Mouse (Mus musculus) T-helper 17 cell (primary cell): ENCODE measurements at regions not wholly inside any gene's neighbourhood (a gene's known extent, or its start where the extent isn't known, plus 50 kb on each side); places are given as distances from the start of the nearest gene placed in this dataset.

Source experiments
- in situ Hi-C, 2 experiments: fragments of 300-600 bp; cut with MboI, MseI; formaldehyde crosslinking; loops; 1 replicate in 1 of 2; 2 replicates in 1 of 2; pipeline ENCODE4 v1.15.1; 2025; ENCODE audit warnings: high pct_unique_total_duplicates in 2 of 2

DNA sequence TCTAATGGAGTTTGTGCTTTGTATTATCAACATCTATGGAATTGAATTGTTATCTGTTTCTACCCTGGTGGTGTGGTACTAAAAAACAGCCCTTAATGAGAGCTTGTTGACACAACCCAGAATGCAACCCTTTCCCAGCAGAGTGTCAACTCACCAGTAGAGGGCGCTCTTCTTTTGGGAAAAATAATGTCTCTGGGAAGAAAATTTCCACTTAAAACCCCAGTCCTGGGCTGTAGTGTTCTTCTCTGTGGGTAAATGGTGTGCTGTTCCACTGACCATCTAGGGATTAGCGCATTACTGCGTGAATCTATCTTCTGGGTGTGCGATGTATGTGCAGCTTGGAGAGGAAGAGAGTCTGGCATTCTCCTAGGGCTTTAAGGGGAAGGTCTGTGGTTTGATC lies 106.5 kb upstream of the Slc30a5 start:
- in situ Hi-C loops = loop anchor here in 1 of 2 experiments (10.0 kb wide), 1 partner anchor 785 kb away; no protein-coding TSS in a partner anchor

DNA sequence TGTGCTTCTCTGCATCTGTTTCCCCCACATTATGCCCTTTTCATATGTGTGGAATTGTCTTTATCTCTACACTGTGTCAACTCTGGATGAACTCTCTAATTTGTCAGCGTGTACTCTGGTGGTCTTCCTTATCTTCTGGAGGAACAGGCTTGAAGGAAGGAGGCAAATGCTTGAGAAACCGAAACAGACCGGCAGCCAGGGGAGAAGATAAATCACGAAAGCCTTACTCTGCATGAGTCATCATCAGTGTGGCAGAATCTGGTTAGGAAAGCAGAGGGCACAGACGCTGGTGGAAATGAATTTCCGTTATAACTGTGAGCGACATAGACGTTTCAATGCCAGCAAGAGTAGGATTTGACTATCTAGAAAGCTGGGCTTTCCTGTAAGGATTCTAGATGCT lies 100.0 kb upstream of the Slc30a5 start:
- in situ Hi-C loops = loop anchor here in 1 of 2 experiments (10.0 kb wide), 1 partner anchor 792 kb away; no protein-coding TSS in a partner anchor

DNA sequence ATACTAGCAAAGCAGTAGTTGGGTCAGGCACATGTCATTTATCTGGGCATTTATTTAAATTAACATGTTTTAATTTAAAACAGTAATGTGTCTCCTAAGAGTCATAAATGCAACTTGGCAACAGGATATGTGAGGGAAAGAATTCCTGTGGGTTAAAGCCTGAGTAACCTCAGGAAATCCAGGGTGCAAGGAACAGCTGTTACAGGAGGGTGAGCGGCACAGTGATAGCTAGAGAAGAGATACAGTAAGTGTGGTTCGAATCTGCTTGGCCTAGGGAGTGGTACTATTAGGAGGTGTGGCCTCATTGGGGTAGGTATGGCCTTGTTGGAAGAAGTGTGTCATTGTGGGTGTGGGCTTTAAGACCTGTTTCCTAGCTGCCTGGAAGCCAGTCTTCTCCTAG lies 66.3 kb upstream of the Slc30a5 start:
- in situ Hi-C loops = no loop called here

DNA sequence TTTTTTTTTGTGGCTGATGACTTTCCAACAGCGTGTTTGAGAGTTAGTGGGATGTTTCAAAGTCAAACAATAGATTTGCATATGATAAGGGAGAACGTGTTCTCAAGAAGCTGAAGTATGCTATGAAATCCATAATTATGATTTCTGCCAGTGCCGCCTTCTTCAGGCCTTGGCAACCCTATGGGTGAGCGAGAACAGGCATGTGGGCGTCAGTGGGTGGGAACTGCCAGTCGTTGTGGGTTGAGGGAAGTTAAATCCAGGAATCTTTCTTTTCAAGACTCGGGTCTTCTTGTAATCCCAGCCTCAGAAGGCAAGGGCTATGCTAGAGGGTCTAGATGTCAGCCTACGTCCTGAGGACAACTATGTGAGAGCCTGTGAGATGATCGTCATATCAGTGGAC lies 60.6 kb upstream of the Slc30a5 start:
- in situ Hi-C loops = no loop called here

DNA sequence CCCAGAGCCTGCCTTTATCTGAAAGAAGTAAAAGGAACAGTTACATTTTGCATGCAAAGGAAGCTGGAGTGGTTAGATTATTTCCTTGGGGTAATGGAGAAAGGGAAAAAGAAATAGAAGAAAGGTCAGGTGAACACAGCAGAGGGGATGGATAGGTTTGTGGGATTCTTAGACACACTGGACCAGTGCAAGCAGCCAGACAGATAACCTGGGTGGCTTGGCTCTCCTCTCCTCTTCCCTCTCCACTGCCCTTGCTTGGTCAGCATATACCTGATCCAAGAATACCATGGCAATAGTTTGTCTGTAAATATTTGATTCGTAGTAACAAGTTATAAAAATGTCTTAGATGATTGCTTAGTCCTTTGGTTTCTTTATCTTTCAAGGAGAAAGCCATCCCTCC lies 59.9 kb upstream of the Slc30a5 start:
- in situ Hi-C loops = no loop called here

DNA sequence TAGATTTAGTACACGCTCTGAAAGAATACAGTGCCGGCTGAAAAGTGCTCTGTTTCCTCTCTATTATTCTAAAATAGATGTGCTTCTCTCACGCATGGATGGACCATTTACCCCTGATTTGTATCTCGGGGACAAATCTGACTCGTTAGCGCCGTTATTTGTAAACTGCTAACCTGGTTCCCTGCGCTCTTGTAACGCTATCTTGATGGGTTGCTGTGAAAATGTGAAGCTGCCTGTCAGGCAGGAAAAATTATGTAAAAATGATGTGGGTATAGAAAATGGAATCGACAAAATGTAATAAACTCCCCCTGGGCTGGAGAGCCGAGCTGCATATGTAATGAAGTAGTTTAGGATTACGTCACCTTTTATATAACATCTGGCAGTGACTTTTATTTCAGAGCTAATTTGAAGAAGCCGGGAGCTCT lies 59.4 kb upstream of the Slc30a5 start:
- in situ Hi-C loops = no loop called here

DNA sequence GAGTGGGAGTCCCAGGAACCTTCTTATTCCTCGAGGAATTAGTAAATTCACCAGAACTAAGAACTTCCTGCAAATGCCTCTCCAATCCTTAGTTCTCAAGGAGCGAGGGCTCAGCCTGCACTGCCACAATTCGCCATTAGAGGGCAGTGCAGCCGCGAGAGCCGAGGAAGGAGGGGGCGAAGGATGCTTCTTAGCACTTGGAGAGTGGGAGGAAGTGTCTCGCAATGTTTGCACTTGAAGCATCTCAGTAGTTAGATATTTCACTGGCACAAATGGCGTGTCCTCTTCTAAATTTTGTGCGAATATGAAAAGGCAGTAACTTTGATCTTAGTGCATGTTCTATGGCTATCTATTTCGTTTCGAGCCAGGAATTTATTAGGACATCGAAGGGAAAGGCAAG lies 59.0 kb upstream of the Slc30a5 start:
- in situ Hi-C loops = no loop called here

DNA sequence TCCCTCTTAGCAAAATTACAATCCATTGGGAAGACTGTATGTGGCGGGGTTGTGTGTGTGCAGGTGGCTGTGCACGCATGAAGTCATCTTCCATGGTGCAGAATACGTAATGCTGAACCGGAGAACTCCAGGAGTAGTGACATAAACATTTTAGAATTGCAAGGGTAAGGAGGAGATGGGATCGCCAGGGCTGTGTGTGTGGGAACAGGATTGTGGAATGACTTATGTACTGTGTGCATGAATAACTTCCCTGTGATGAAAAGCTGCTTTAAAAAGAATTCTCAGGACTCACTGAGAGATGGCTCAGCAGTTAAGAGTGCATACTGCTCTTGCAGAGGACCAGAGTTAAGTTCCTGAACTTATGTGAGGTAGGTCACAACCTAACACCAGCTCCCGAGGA lies 57.2 kb upstream of the Slc30a5 start:
- in situ Hi-C loops = no loop called here

DNA sequence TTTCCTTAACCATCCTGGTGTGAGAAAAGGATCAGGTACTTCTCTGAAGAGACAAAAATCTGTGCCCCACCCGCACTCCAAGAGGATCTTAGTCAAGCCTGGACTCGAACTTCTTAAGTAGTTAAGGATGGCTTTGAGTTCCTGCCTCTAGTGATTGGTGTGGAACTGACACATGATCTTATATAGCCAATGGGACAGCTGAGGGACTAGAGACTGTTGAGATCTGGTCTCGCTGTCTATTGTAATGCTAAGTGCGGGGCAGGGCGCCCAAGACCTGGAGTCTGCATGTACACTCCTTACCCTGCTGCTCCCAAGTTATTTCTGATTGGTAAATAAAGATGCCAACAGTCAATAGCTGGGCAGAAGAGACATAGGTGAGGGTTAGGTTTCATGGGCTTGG lies 55.3 kb upstream of the Slc30a5 start:
- in situ Hi-C loops = no loop called here

DNA sequence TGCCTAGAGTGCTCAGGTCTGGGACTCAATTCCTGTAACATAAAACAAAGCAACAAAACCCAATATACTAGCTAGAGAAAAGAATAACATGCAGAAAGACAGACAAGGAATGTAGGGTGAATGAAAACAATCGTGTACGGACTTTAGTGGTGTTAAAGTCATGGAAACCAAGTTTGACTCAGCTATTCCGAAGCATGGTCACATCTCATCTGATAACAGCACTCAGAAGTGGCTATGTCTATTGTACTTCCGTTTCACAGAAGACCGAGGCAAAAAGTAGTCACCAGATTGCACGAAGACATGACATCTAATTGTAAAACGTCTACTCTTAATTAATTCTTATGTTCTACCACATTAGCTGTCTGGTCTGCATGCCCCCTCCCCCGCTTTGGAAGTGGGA lies 50.5 kb upstream of the Slc30a5 start:
- in situ Hi-C loops = no loop called here
